Mouse (Mus musculus) embryonic facial prominence, embryonic 10.5 days (tissue): ENCODE data around the gene Cdh1. TPM values are rescaled to one million over a fixed set of nuclear protein-coding genes. Genes with fewer than 3 reads are reported as not detected.
A peak's percentile ranks its signal among the peaks of the same experiment; 100 is the strongest.

Experiments
- DNase-seq: peaks from one replicate; pipeline ENCODE4 v3.0.0-alpha.2; 2017; ENCODE audit warnings: low spot score
- H3K27ac ChIP-seq: fragments of 300-500 bp; sonication (generic); replicated peaks from 2 replicates; pipeline ENCODE4 v1.5.1; 2016; ENCODE audit warnings: mild to moderate bottlenecking
- H3K27me3 ChIP-seq: fragments of 300-500 bp; sonication (generic); replicated peaks from 2 replicates; pipeline ENCODE4 v1.6.1; 2016; ENCODE audit warnings: low read depth, mild to moderate bottlenecking; ENCODE audit not compliant: poor library complexity, severe bottlenecking
- H3K36me3 ChIP-seq: fragments of 300-500 bp; sonication (generic); replicated peaks from 2 replicates; pipeline ENCODE4 v1.6.1; 2016; ENCODE audit warnings: mild to moderate bottlenecking, moderate library complexity
- H3K4me1 ChIP-seq: fragments of 300-500 bp; sonication (generic); 2 replicates; pipeline ENCODE4 v1.6.1; 2016
- H3K4me3 ChIP-seq: fragments of 300-500 bp; sonication (generic); 2 replicates; pipeline ENCODE4 v1.5.1; 2016; ENCODE audit warnings: mild to moderate bottlenecking, moderate library complexity
- H3K9me3 ChIP-seq: fragments of 300-500 bp; sonication (generic); 2 replicates; pipeline ENCODE4 v1.6.1; 2016; ENCODE audit warnings: mild to moderate bottlenecking
- WGBS: fragments of 180-500 bp; shearing (Covaris S2); methylation state at CpG from one replicate; pipeline ENCODE4 v1.1.7; 2016; 5-methylcytosine and 5-hydroxymethylcytosine counted together
- polyA plus RNA-seq: library from polyadenylated mRNA; unstranded; fragments of >200 nt; fragmentation: Nextera tagmentation; extraction: Ambion mirVana; gene quantifications from 2 replicates; pipeline ENCODE4 v1.2.1, GENCODE M21; 2016

Cdh1 gene
- polyA plus RNA-seq, 1 experiment from 2014 or later: 22.1 TPM

GRCm38 (mm10) chr8:106616679-106617078 lies 13.5 kb downstream of the Cdh1 start:
- H3K27ac ChIP-seq: peak overlapping the region; percentile 44
- no peak for DNase-seq
- 41% methylated on average over 4 of the region's 4 CpGs for WGBS
- no peaks in the 10 kb centered on the region for H3K9me3 ChIP-seq
- H3K4me1 ChIP-seq: peaks cover 61% of the 10 kb centered on the region
- H3K36me3 ChIP-seq: no peaks in the 10 kb centered on the region
- no peaks in the 10 kb centered on the region; the same call in 1 of the 2 replicates for H3K27me3 ChIP-seq
- no peak overlapping the region for H3K4me3 ChIP-seq

- H3K36me3 ChIP-seq: no peaks in the 10 kb centered on the region
- WGBS: 14% methylated on average over 6 of the region's 6 CpGs
- no peaks in the 10 kb centered on the region for H3K9me3 ChIP-seq
- no peak overlapping the region for H3K4me3 ChIP-seq
- H3K4me1 ChIP-seq: peaks cover 57% of the 10 kb centered on the region
- H3K27me3 ChIP-seq: no peaks in the 10 kb centered on the region; the same call in 1 of the 2 replicates
- DNase-seq: no peak
- peak overlapping the region; percentile 44 for H3K27ac ChIP-seq
Measured at GRCm38 (mm10) chr8:106617196-106617595, 14.0 kb downstream of the Cdh1 start.

- WGBS: 69% methylated on average over 6 of the region's 6 CpGs
- Histone ChIP-seq H3K36me3 (no peaks in the 10 kb centered on the region), H3K4me3 (no peak overlapping the region), H3K27ac (no peak overlapping the region), H3K4me1 (peaks cover 57% of the 10 kb centered on the region), H3K27me3 (no peaks in the 10 kb centered on the region; the same call in 1 of the 2 replicates), H3K9me3 (no peaks in the 10 kb centered on the region)
- DNase-seq: no peak
Measured at GRCm38 (mm10) chr8:106617865-106618264, 14.7 kb downstream of the Cdh1 start.

- 46% methylated on average over 6 of the region's 6 CpGs for WGBS
- DNase-seq: no peak
Measured at GRCm38 (mm10) chr8:106618324-106618723, 15.2 kb downstream of the Cdh1 start.

GRCm38 (mm10) chr8:106619549-106620245 lies 16.5 kb downstream of the Cdh1 start:
- H3K4me1 ChIP-seq: peaks cover 57% of the 10 kb centered on the region
- no peaks in the 10 kb centered on the region for H3K36me3 ChIP-seq
- H3K4me3 ChIP-seq: peak overlapping the region; percentile 23; the same call in 1 of the 2 replicates
- H3K9me3 ChIP-seq: no peaks in the 10 kb centered on the region
- no peaks in the 10 kb centered on the region; the same call in 1 of the 2 replicates for H3K27me3 ChIP-seq
- peak overlapping the region; percentile 80 for H3K27ac ChIP-seq
- peak; percentile 73 for DNase-seq
- 45% methylated on average over 9 of the region's 9 CpGs for WGBS

More at GRCm38 (mm10) chr8:106618324-106618723, 15.2 kb downstream of the Cdh1 start:
- Histone ChIP-seq H3K27me3 (no peaks in the 10 kb centered on the region; the same call in 1 of the 2 replicates), H3K27ac (no peak overlapping the region), H3K36me3 (no peaks in the 10 kb centered on the region), H3K4me3 (no peak overlapping the region), H3K4me1 (peaks cover 60% of the 10 kb centered on the region), H3K9me3 (no peaks in the 10 kb centered on the region)

- Histone ChIP-seq H3K4me1 (peaks cover 52% of the 10 kb centered on the region), H3K4me3 (no peak overlapping the region), H3K9me3 (no peaks in the 10 kb centered on the region), H3K27ac (peak overlapping the region; percentile 80), H3K36me3 (no peaks in the 10 kb centered on the region), H3K27me3 (no peaks in the 10 kb centered on the region; the same call in 1 of the 2 replicates)
- 89% methylated on average over 2 of the region's 2 CpGs for WGBS
- no peak for DNase-seq
Measured at GRCm38 (mm10) chr8:106620488-106620887, 17.3 kb downstream of the Cdh1 start.

GRCm38 (mm10) chr8:106623016-106623415 lies 19.9 kb downstream of the Cdh1 start:
- no peak for DNase-seq
- peaks cover 36% of the 10 kb centered on the region for H3K4me1 ChIP-seq
- H3K36me3 ChIP-seq: no peaks in the 10 kb centered on the region
- H3K27me3 ChIP-seq: no peaks in the 10 kb centered on the region
- no peak overlapping the region for H3K27ac ChIP-seq
- no peak overlapping the region for H3K4me3 ChIP-seq
- H3K9me3 ChIP-seq: no peaks in the 10 kb centered on the region
- WGBS: 64% methylated on average over 5 of the region's 5 CpGs

- H3K27ac ChIP-seq: no peak overlapping the region
- peaks cover 37% of the 10 kb centered on the region for H3K4me1 ChIP-seq
- H3K27me3 ChIP-seq: no peaks in the 10 kb centered on the region
- H3K9me3 ChIP-seq: no peaks in the 10 kb centered on the region
- no peaks in the 10 kb centered on the region for H3K36me3 ChIP-seq
- WGBS: 90% methylated on average over 3 of the region's 3 CpGs
- DNase-seq: no peak
- no peak overlapping the region for H3K4me3 ChIP-seq
Measured at GRCm38 (mm10) chr8:106623451-106623850, 20.3 kb downstream of the Cdh1 start.

- H3K27ac ChIP-seq: no peak overlapping the region
- no peaks in the 10 kb centered on the region for H3K36me3 ChIP-seq
- no peak overlapping the region for H3K4me3 ChIP-seq
- H3K27me3 ChIP-seq: no peaks in the 10 kb centered on the region
- H3K4me1 ChIP-seq: peaks cover 32% of the 10 kb centered on the region
- no peaks in the 10 kb centered on the region for H3K9me3 ChIP-seq
- DNase-seq: no peak
Measured at GRCm38 (mm10) chr8:106623954-106624353, 20.8 kb downstream of the Cdh1 start.

GRCm38 (mm10) chr8:106624743-106625142 lies 21.6 kb downstream of the Cdh1 start:
- no peak for DNase-seq
- 90% methylated on average over 3 of the region's 3 CpGs for whole genome bisulfite sequencing

GRCm38 (mm10) chr8:106626096-106626865 lies 23.1 kb downstream of the Cdh1 start:
- DNase-seq: no peak
- H3K9me3 ChIP-seq: no peaks in the 10 kb centered on the region
- 71% methylated on average over 9 of the region's 9 CpGs for WGBS
- H3K4me3 ChIP-seq: no peak overlapping the region
- no peak overlapping the region for H3K27ac ChIP-seq
- H3K27me3 ChIP-seq: no peaks in the 10 kb centered on the region
- no peaks in the 10 kb centered on the region for H3K36me3 ChIP-seq
- peaks cover 24% of the 10 kb centered on the region for H3K4me1 ChIP-seq

More at GRCm38 (mm10) chr8:106624743-106625142, 21.6 kb downstream of the Cdh1 start:
- no peaks in the 10 kb centered on the region for H3K27me3 ChIP-seq
- H3K4me1 ChIP-seq: peaks cover 31% of the 10 kb centered on the region
- no peak overlapping the region for H3K27ac ChIP-seq
- H3K9me3 ChIP-seq: no peaks in the 10 kb centered on the region
- H3K4me3 ChIP-seq: no peak overlapping the region
- no peaks in the 10 kb centered on the region for H3K36me3 ChIP-seq

GRCm38 (mm10) chr8:106628291-106628964 lies 25.3 kb downstream of the Cdh1 start:
- no peak for DNase-seq
- peaks cover 34% of the 10 kb centered on the region for H3K4me1 ChIP-seq
- WGBS: 76% methylated on average over 11 of the region's 11 CpGs

More at GRCm38 (mm10) chr8:106628291-106628964, 25.3 kb downstream of the Cdh1 start:
- no peaks in the 10 kb centered on the region for H3K9me3 ChIP-seq
- H3K27me3 ChIP-seq: peaks cover 3% of the 10 kb centered on the region; the same call in 1 of the 2 replicates
- H3K27ac ChIP-seq: no peak overlapping the region
- no peaks in the 10 kb centered on the region for H3K36me3 ChIP-seq
- no peak overlapping the region for H3K4me3 ChIP-seq
